Mouse (Mus musculus) ES-E14 (cell line): ENCODE data around the gene Col25a1. TPM values are rescaled to one million over a fixed set of nuclear protein-coding genes. Genes with fewer than 3 reads are reported as not detected.

ENCODE experiments used
- DNase-seq: peaks from one replicate; pipeline ENCODE4 v3.0.0-alpha.2; 2013; ENCODE audit warnings: low read depth, low spot score
- H3K27ac ChIP-seq: 2 replicates; pipeline ENCODE4 v1.5.1; 2012; ENCODE audit warnings: low read depth, mild to moderate bottlenecking, low read length, moderate library complexity, mixed read lengths; ENCODE audit not compliant: poor library complexity, insufficient read depth, severe bottlenecking
- H3K36me3 ChIP-seq: 2 replicates; pipeline ENCODE4 v1.6.1; 2012; ENCODE audit warnings: mild to moderate bottlenecking, low read length, moderate library complexity, mixed read lengths; ENCODE audit not compliant: control insufficient read depth, poor library complexity, insufficient read depth, severe bottlenecking
- H3K4me1 ChIP-seq, 2 experiments: fragments of 150-350 bp in 1 of 2; sonication (generic) in 1 of 2; 2 replicates each; pipeline ENCODE4 v1.6.1; 2012; ENCODE audit warnings: low read length in 2 of 2, mild to moderate bottlenecking in 1 of 2, mixed read lengths in 1 of 2; ENCODE audit not compliant: control insufficient read depth in 2 of 2, insufficient read depth in 2 of 2, poor library complexity in 1 of 2
- H3K4me3 ChIP-seq, 2 experiments: fragments of 150-350 bp in 1 of 2; sonication (generic) in 1 of 2; 2 replicates each; pipeline ENCODE4 v1.5.1; 2012; ENCODE audit warnings: low read length in 2 of 2, low read depth in 1 of 2, mild to moderate bottlenecking in 1 of 2, mixed read lengths in 1 of 2; ENCODE audit not compliant: insufficient read depth in 1 of 2, poor library complexity in 1 of 2, severe bottlenecking in 1 of 2
- H3K9ac ChIP-seq: 2 replicates; pipeline ENCODE4 v1.6.1; 2012; ENCODE audit warnings: low read depth, mild to moderate bottlenecking, low read length, mixed read lengths; ENCODE audit not compliant: poor library complexity, insufficient read depth, severe bottlenecking
- H3K9me3 ChIP-seq: fragments of 150-350 bp; sonication (generic); 2 replicates; pipeline ENCODE4 v1.6.1; 2012; ENCODE audit warnings: low read depth, mild to moderate bottlenecking, low read length; ENCODE audit not compliant: control insufficient read depth, insufficient read depth
- CHD2 ChIP-seq: IDR thresholded peaks from 2 replicates; pipeline ENCODE4 v1.6.1; 2014; ENCODE audit warnings: mild to moderate bottlenecking, low read depth, low read length, inconsistent platforms
- HCFC1 ChIP-seq: IDR thresholded peaks from 2 replicates; pipeline ENCODE4 v1.6.1; 2012; ENCODE audit warnings: low read length, inconsistent platforms, borderline replicate concordance; ENCODE audit not compliant: insufficient read depth
- MAFK ChIP-seq: IDR thresholded peaks from 2 replicates; pipeline ENCODE4 v1.6.1; 2014; ENCODE audit warnings: mild to moderate bottlenecking, low read depth, low read length, inconsistent platforms; ENCODE audit not compliant: insufficient read depth
- ZC3H11A ChIP-seq: IDR thresholded peaks from 2 replicates; pipeline ENCODE4 v1.6.1; 2012; ENCODE audit warnings: low read depth, mild to moderate bottlenecking, inconsistent platforms, low read length, borderline replicate concordance
- ZNF384 ChIP-seq: IDR thresholded peaks from 2 replicates; pipeline ENCODE4 v1.6.1; 2012; ENCODE audit warnings: low read depth, low read length, inconsistent platforms
- in situ Hi-C, 2 experiments: fragments of 600-800 bp; cut with MboI; formaldehyde crosslinking; loops; one replicate each; pipeline ENCODE4 v1.15.1; 2025; ENCODE audit warnings: low sequenced_read_pairs in 2 of 2, inconsistent platforms in 1 of 2; ENCODE audit not compliant: unreplicated experiment in 2 of 2
- total RNA-seq: library from RNA; depleted of rRNA; stranded (reverse); fragments of 300-350 nt; gene quantifications from 2 replicates; pipeline ENCODE4 v1.2.3, GENCODE M21; 2012

Col25a1 gene
- total RNA-seq, 1 experiment, result 0.45 TPM

DNA sequence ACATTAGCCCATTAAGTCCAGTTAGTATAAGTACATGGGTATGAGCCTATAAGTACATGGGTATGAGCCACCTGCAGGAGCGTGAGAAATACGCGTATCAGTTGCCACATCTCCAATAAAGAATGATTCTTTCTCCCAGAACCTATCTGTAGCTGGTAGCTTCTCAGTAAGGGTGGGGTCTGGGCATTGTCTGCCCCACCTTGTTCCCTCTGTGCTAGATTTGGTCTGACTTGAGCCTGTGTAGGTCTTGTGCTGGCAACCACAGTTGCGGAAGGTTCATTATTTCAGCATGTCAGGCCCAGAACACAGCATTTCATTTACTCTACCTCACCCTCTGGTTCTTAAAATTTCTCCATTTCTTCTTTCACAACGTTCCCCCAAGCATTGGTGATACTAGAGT, 250.4 kb downstream of the Col25a1 start:
- H3K9me3 ChIP-seq, result no peaks in the 10 kb centered on the region
- H3K4me1 ChIP-seq, result no peaks in the 10 kb centered on the region
- H3K4me3 ChIP-seq, result no peak overlapping the region
- no peak overlapping the region for H3K27ac ChIP-seq
- H3K36me3 ChIP-seq, result no peaks in the 10 kb centered on the region
- no peak for DNase-seq
- in situ Hi-C loops, result no loop called here
- no peak overlapping the region for H3K9ac ChIP-seq
- TF ChIP-seq ZC3H11A (no peak), MAFK (no peak), CHD2 (no peak), ZNF384 (no peak), HCFC1 (no peak)

- Histone ChIP-seq H3K36me3 (no peaks in the 10 kb centered on the region), H3K4me1 (no peaks in the 10 kb centered on the region), H3K4me3 (no peak overlapping the region), H3K27ac (no peak overlapping the region), H3K9me3 (no peaks in the 10 kb centered on the region), H3K9ac (no peak overlapping the region)
- in situ Hi-C loops, result no loop called here
- TF ChIP-seq CHD2 (no peak), MAFK (no peak), ZNF384 (no peak), ZC3H11A (no peak), HCFC1 (no peak)
- DNase-seq, result no peak
These were observed 254.6 kb downstream of the Col25a1 start for GRCm38 (mm10) chr3:130385856-130386255.

GRCm38 (mm10) chr3:130387156-130387555, 255.9 kb downstream of the Col25a1 start:
- Histone ChIP-seq H3K4me3 (no peak overlapping the region), H3K36me3 (no peaks in the 10 kb centered on the region), H3K9me3 (no peaks in the 10 kb centered on the region), H3K9ac (no peak overlapping the region), H3K27ac (no peak overlapping the region), H3K4me1 (no peaks in the 10 kb centered on the region)
- in situ Hi-C loops, result no loop called here
- TF ChIP-seq ZC3H11A (no peak), CHD2 (no peak), HCFC1 (no peak), ZNF384 (no peak), MAFK (no peak)
- no peak for DNase-seq

DNA sequence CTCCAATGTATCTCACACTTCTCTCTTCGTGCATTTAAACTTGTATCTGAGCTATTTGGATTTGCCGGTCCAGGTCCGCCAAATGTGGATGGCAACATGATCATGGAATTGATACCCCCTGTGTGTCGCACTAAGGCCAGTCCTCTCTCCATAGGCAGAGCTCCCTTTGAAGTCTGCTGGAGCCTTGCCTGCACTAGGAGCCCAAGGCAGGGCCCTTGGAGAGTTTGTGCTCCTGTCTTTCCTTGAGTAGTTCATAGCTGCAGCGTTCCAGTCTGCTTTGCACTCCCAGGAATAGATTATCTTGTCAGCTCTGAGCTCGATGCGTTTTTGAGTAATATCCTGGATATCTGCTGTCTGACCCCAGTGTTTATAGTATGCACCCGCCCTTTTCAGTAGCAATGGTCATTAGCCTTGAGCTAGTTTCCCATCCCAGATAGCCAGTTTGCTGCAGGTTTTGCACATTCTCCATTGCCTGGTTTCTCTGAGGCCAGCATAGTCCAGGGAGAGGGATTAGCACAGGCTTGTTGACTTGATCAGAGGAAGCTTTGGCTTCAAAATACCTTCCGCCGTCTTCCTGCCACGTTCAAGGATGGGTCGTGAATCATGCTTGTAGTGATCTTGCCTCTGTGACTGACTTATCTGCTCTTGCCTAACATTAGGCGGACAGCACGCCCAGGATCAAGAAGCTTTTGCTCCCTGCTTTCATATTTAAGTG, 258.1 kb downstream of the Col25a1 start:
- no peaks in the 10 kb centered on the region for H3K9me3 ChIP-seq
- in situ Hi-C loops, result no loop called here
- no peaks in the 10 kb centered on the region for H3K36me3 ChIP-seq
- TF ChIP-seq ZNF384 (no peak), HCFC1 (no peak), MAFK (no peak), ZC3H11A (no peak), CHD2 (no peak)
- no peak overlapping the region for H3K9ac ChIP-seq
- H3K4me1 ChIP-seq, result no peaks in the 10 kb centered on the region
- DNase-seq, result no peak
- H3K4me3 ChIP-seq, result no peak overlapping the region
- no peak overlapping the region for H3K27ac ChIP-seq

GRCm38 (mm10) chr3:130396636-130397035, 265.3 kb downstream of the Col25a1 start:
- H3K27ac ChIP-seq, result no peak overlapping the region
- in situ Hi-C loops, result no loop called here
- no peak overlapping the region for H3K4me3 ChIP-seq
- no peak for DNase-seq
- TF ChIP-seq HCFC1 (no peak), CHD2 (no peak), ZC3H11A (no peak), MAFK (no peak), ZNF384 (no peak)
- no peak overlapping the region for H3K9ac ChIP-seq
- H3K4me1 ChIP-seq, result no peaks in the 10 kb centered on the region
- H3K36me3 ChIP-seq, result no peaks in the 10 kb centered on the region
- no peaks in the 10 kb centered on the region for H3K9me3 ChIP-seq
